Comparison of ENCODE assay signal across 25 mouse cellular contexts in the genomic region with DNA sequence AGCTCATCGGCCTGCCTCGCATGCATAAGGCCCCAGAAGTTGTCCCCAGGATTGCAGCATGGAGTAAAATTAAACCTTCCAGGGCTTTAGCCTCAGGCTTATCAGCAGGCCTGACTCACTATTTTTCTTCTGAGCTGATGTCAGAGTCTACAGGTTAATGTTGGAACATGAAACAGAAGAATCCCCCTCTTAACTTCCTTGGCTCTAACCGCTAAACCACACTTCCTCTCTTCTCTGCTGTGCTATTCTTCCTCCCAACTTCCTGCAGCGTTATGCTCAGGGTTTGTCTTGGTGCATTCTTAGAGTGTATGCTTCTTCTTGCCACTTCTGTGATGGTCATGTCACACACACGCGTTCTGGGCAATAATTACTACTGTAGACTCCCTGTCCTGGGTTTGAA. TPM values are rescaled to one million over a fixed set of nuclear protein-coding genes. Genes with fewer than 3 reads are reported as not detected.
A peak's percentile ranks its signal among the peaks of the same experiment; 100 is the strongest.
DNase-seq lines count a peak whose midpoint lies in the region; ATAC-seq and TF ChIP-seq lines count a peak whose summit lies in the region.
"Had no signal": no experiment of that assay in that cellular context is flagged by ENCODE, and none has a peak within 500 bp of the region (broad histone marks: within the 10 kb centered on the region; RNA-seq: fewer than 3 reads in every experiment).

No protein-coding gene starts in this region.

- no peak overlapping the region for H3K4me2 ChIP-seq in midbrain, postnatal 0 days (ENCODE audit: low read depth, low read length, poor library complexity, severe bottlenecking)
- no peak overlapping the region for H3K4me2 ChIP-seq in lung, postnatal 0 days (replicated peaks; ENCODE audit: low read depth, low read length)
- H3K4me2 ChIP-seq: embryonic facial prominence, embryonic 15.5 days; hindbrain, embryonic 13.5 days; limb, embryonic 15.5 days; midbrain, embryonic 11.5 days; neural tube, embryonic 15.5 days; stomach, embryonic 15.5 days had no signal

- no peak overlapping the region for H3K9ac ChIP-seq in midbrain, postnatal 0 days (replicated peaks; ENCODE audit: low read length, poor library complexity, severe bottlenecking)
- no peak overlapping the region for H3K9ac ChIP-seq in lung, postnatal 0 days (replicated peaks; ENCODE audit: low read depth)
- H3K9ac ChIP-seq: embryonic facial prominence, embryonic 15.5 days; hindbrain, embryonic 13.5 days; limb, embryonic 15.5 days; liver, postnatal 0 days; neural tube, embryonic 15.5 days; stomach, embryonic 15.5 days had no signal

- H3K4me1 ChIP-seq in midbrain, postnatal 0 days (ENCODE audit: insufficient read depth, low read length) = no peaks in the 10 kb centered on the region
- H3K4me1 ChIP-seq in lung, postnatal 0 days (ENCODE audit: insufficient read depth, low read depth, low read length) = no peaks in the 10 kb centered on the region

- no peak for TF ChIP-seq EP300 in lung, postnatal 0 days (IDR thresholded peaks at IDR 0.05)

- no peak overlapping the region for H3K4me3 ChIP-seq in midbrain, postnatal 0 days (ENCODE audit: low read depth, low read length)
- no peak overlapping the region for H3K4me3 ChIP-seq in lung, postnatal 0 days (ENCODE audit: low read depth, low read length)
- H3K4me3 ChIP-seq: embryonic facial prominence, embryonic 15.5 days; forebrain, embryonic 10.5 days; gastrocnemius, adult 2 months; hindbrain, embryonic 13.5 days; limb, embryonic 15.5 days; neural tube, embryonic 15.5 days; stomach, embryonic 15.5 days had no signal

- no peaks in the 10 kb centered on the region for H3K36me3 ChIP-seq in midbrain, postnatal 0 days (ENCODE audit: insufficient read depth, low read length)
- no peaks in the 10 kb centered on the region for H3K36me3 ChIP-seq in lung, postnatal 0 days (ENCODE audit: insufficient read depth, low read length)
- H3K36me3 ChIP-seq: embryonic facial prominence, embryonic 15.5 days; forebrain, embryonic 10.5 days; hindbrain, embryonic 13.5 days; limb, embryonic 15.5 days; neural tube, embryonic 15.5 days; stomach, embryonic 15.5 days had no signal

- no peaks in the 10 kb centered on the region for H3K9me3 ChIP-seq in midbrain, postnatal 0 days (ENCODE audit: low read length)
- no peaks in the 10 kb centered on the region for H3K9me3 ChIP-seq in lung, postnatal 0 days (ENCODE audit: low read length)
- H3K9me3 ChIP-seq: embryonic facial prominence, embryonic 15.5 days; forebrain, embryonic 10.5 days; hindbrain, embryonic 13.5 days; limb, embryonic 15.5 days; neural tube, embryonic 15.5 days; stomach, embryonic 15.5 days had no signal

- H3K27me3 ChIP-seq in midbrain, postnatal 0 days (ENCODE audit: insufficient read depth, low read length) = no peaks in the 10 kb centered on the region
- H3K27me3 ChIP-seq in lung, postnatal 0 days (replicated peaks; ENCODE audit: insufficient read depth, low read length) = no peaks in the 10 kb centered on the region
- H3K27me3 ChIP-seq: CH12.LX; embryonic facial prominence, embryonic 15.5 days; hindbrain, embryonic 13.5 days; limb, embryonic 15.5 days; neural tube, embryonic 15.5 days; stomach, embryonic 15.5 days had no signal

- ATAC-seq in CD4-positive, CD25-positive, alpha-beta regulatory T cell, adult 4 months = peak; percentile 95
- ATAC-seq in common myeloid progenitor, adult 5-6 weeks (replicated peaks; ENCODE audit: low read depth, poor library complexity, severe bottlenecking) = peak; percentile 57
- no peak for ATAC-seq in midbrain, postnatal 0 days (ENCODE audit: low FRiP score)
- no peak for ATAC-seq in lung, postnatal 0 days
- ATAC-seq: intestine, postnatal 0 days; liver, postnatal 0 days had no signal

- TF ChIP-seq CTCF in midbrain, postnatal 0 days (IDR thresholded peaks at IDR 0.05) = no peak
- no peak for TF ChIP-seq CTCF in lung, postnatal 0 days (IDR thresholded peaks at IDR 0.05)

- H3K27ac ChIP-seq in midbrain, postnatal 0 days (ENCODE audit: low read depth, low read length) = no peak overlapping the region
- no peak overlapping the region for H3K27ac ChIP-seq in lung, postnatal 0 days (ENCODE audit: low read length)
- H3K27ac ChIP-seq: embryonic facial prominence, embryonic 15.5 days; forebrain, embryonic 10.5 days; gastrocnemius, adult 2 months; hindbrain, embryonic 13.5 days; limb, embryonic 15.5 days; neural tube, embryonic 15.5 days; stomach, embryonic 15.5 days had no signal

- DNase-seq in natural killer cell, adult 2 months (ENCODE audit: low spot score in 2 of 2) = peak; percentile 4 to 21
- DNase-seq in thymus, postnatal 36 days = peak; percentile 45 to 52
- no peak for DNase-seq in midbrain, postnatal 0 days (ENCODE audit: low spot score)
- DNase-seq in lung, postnatal 0 days (ENCODE audit: low spot score) = no peak
- no peak for DNase-seq in retina, embryonic 14.5 days (ENCODE audit: low spot score)
- DNase-seq: adrenal gland, adult 8-10 months; cerebellum, adult 9-11 months; embryo, embryonic 11 days; gastrocnemius, adult 2 months; heart, adult 18-20 months; kidney, postnatal 10 days; liver, postnatal 0 days; retina, postnatal 1 day; right cerebral cortex, postnatal 4 days had no signal

- WGBS in midbrain, postnatal 0 days = 87% methylated on average over 6 of the region's 6 CpGs
- 83% methylated on average over 6 of the region's 6 CpGs for WGBS in lung, postnatal 0 days

RNA-seq across cellular contexts. Expression of gene Edaradd, which starts 12.8 kb away (rescaled TPM):
- polyA plus RNA-seq in CD4-positive, CD25-positive, alpha-beta regulatory T cell, adult 4 months (2017; shearing (Covaris generic)) = 1 to 10 TPM; 1.5 to 1.6 TPM
- 0.23 TPM in 1 of 2 replicates, not detected in the other for total RNA-seq in common myeloid progenitor, adult 5-6 weeks (2017)
- total RNA-seq in midbrain, postnatal 0 days (2014; rRNA removed) = 1.1 and 1.4 TPM in 2 replicates
- 1.4 TPM in 2 replicates for polyA plus RNA-seq in midbrain, postnatal 0 days (2015; fragmentation: Nextera tagmentation; extraction: Ambion mirVana)
- 0.23 and 0.29 TPM in 2 replicates for polyA plus RNA-seq in lung, postnatal 0 days (2015; fragmentation: Nextera tagmentation; extraction: Ambion mirVana)
- total RNA-seq: gastrocnemius, adult 2 months had no signal

RNA-seq across cellular contexts. Expression of gene Lgals8, which starts 42.7 kb away (rescaled TPM):
- 100 to 1,000 TPM in 1 of 2 experiments, 10 to 100 TPM in 1; 95.6 to 112 TPM for polyA plus RNA-seq in CD4-positive, CD25-positive, alpha-beta regulatory T cell, adult 4 months (2017; shearing (Covaris generic))
- total RNA-seq in common myeloid progenitor, adult 5-6 weeks (2017) = 53.0 and 53.8 TPM in 2 replicates
- 24.5 and 34.3 TPM in 2 replicates for total RNA-seq in midbrain, postnatal 0 days (2014; rRNA removed)
- 30.2 and 31.3 TPM in 2 replicates for polyA plus RNA-seq in midbrain, postnatal 0 days (2015; fragmentation: Nextera tagmentation; extraction: Ambion mirVana)
- polyA plus RNA-seq in lung, postnatal 0 days (2015; fragmentation: Nextera tagmentation; extraction: Ambion mirVana) = 28.4 and 33.1 TPM in 2 replicates

RNA-seq across cellular contexts. Expression of gene Ero1lb, which starts 58.2 kb away (rescaled TPM):
- polyA plus RNA-seq in CD4-positive, CD25-positive, alpha-beta regulatory T cell, adult 4 months (2017; shearing (Covaris generic)) = 1 to 10 TPM; 5.3 to 6.5 TPM
- 8.8 and 9.0 TPM in 2 replicates for total RNA-seq in common myeloid progenitor, adult 5-6 weeks (2017)
- total RNA-seq in midbrain, postnatal 0 days (2014; rRNA removed) = 8.6 and 10.7 TPM in 2 replicates
- polyA plus RNA-seq in midbrain, postnatal 0 days (2015; fragmentation: Nextera tagmentation; extraction: Ambion mirVana) = 10.7 and 11.3 TPM in 2 replicates
- 7.9 and 9.2 TPM in 2 replicates for polyA plus RNA-seq in lung, postnatal 0 days (2015; fragmentation: Nextera tagmentation; extraction: Ambion mirVana)

Comparison
In these comparisons a context has a peak if more than half of its experiments do, and no peak if none do; other contexts are left out.
1. ATAC-seq: peak in CD4-positive, CD25-positive, alpha-beta regulatory T cell, adult 4 months (single experiment) and common myeloid progenitor, adult 5-6 weeks (single experiment); none in midbrain, postnatal 0 days (single experiment) and lung, postnatal 0 days (single experiment).
2. DNase-seq: peak in natural killer cell, adult 2 months (2 of 2) and thymus, postnatal 36 days (2 of 2); none in midbrain, postnatal 0 days (single experiment), lung, postnatal 0 days (single experiment) and retina, embryonic 14.5 days (single experiment).